Mouse (Mus musculus): ENCODE results near the gene Inip. TPM values are rescaled to one million over a fixed set of nuclear protein-coding genes. Genes with fewer than 3 reads are reported as not detected.
A peak's percentile ranks its signal among the peaks of the same experiment; 100 is the strongest.

Inip gene
- polyA plus RNA-seq, 1 experiment from 2014 or later = 53.5 TPM

GRCm38 (mm10) chr4:59826381-59826780 is 25.0 kb upstream of the Inip start:
- no peaks in the 10 kb centered on the region for H3K36me3 ChIP-seq (ENCODE audit: control insufficient read depth, insufficient read depth, low read length)
- no peaks in the 10 kb centered on the region for H3K9me3 ChIP-seq (ENCODE audit: control insufficient read depth, low read length)
- H3K4me1 ChIP-seq (ENCODE audit: control insufficient read depth, insufficient read depth, low read length) = no peaks in the 10 kb centered on the region
- H3K9ac ChIP-seq (replicated peaks; ENCODE audit: low read depth, low read length) = no peak overlapping the region
- H3K4me3 ChIP-seq (ENCODE audit: low read depth, low read length) = no peak overlapping the region
- H3K27ac ChIP-seq (ENCODE audit: low read depth, low read length) = no peak overlapping the region
- WGBS = 92% methylated on average over 5 of the region's 5 CpGs
- no peaks in the 10 kb centered on the region for H3K27me3 ChIP-seq (ENCODE audit: control insufficient read depth, insufficient read depth, low read length)
- H3K4me2 ChIP-seq (ENCODE audit: low read depth, low read length) = no peak overlapping the region
- ATAC-seq (ENCODE audit: low read depth) = no peak

- Histone ChIP-seq H3K27ac (ENCODE audit: low read depth, low read length) (no peak overlapping the region), H3K4me1 (ENCODE audit: control insufficient read depth, insufficient read depth, low read length) (no peaks in the 10 kb centered on the region), H3K36me3 (ENCODE audit: control insufficient read depth, insufficient read depth, low read length) (no peaks in the 10 kb centered on the region), H3K27me3 (ENCODE audit: control insufficient read depth, insufficient read depth, low read length) (no peaks in the 10 kb centered on the region), H3K9me3 (ENCODE audit: control insufficient read depth, low read length) (no peaks in the 10 kb centered on the region), H3K4me2 (ENCODE audit: low read depth, low read length) (no peak overlapping the region), H3K9ac (replicated peaks; ENCODE audit: low read depth, low read length) (no peak overlapping the region), H3K4me3 (ENCODE audit: low read depth, low read length) (no peak overlapping the region)
- 72% methylated on average over 6 of the region's 6 CpGs for WGBS
- ATAC-seq (ENCODE audit: low read depth) = no peak
Measured at GRCm38 (mm10) chr4:59825634-59826033, 24.2 kb upstream of the Inip start.

- Histone ChIP-seq H3K4me3 (ENCODE audit: low read depth, low read length) (no peak overlapping the region), H3K27me3 (ENCODE audit: control insufficient read depth, insufficient read depth, low read length) (no peaks in the 10 kb centered on the region), H3K27ac (ENCODE audit: low read depth, low read length) (no peak overlapping the region), H3K36me3 (ENCODE audit: control insufficient read depth, insufficient read depth, low read length) (no peaks in the 10 kb centered on the region), H3K4me1 (ENCODE audit: control insufficient read depth, insufficient read depth, low read length) (no peaks in the 10 kb centered on the region), H3K9ac (replicated peaks; ENCODE audit: low read depth, low read length) (no peak overlapping the region), H3K4me2 (ENCODE audit: low read depth, low read length) (no peak overlapping the region), H3K9me3 (ENCODE audit: control insufficient read depth, low read length) (no peaks in the 10 kb centered on the region)
- ATAC-seq (ENCODE audit: low read depth) = no peak
- WGBS = 92% methylated on average over 5 of the region's 5 CpGs
Measured at GRCm38 (mm10) chr4:59824860-59825259, 23.5 kb upstream of the Inip start.

- Histone ChIP-seq H3K4me2 (ENCODE audit: low read depth, low read length) (no peak overlapping the region), H3K36me3 (ENCODE audit: control insufficient read depth, insufficient read depth, low read length) (no peaks in the 10 kb centered on the region), H3K9ac (replicated peaks; ENCODE audit: low read depth, low read length) (no peak overlapping the region), H3K9me3 (ENCODE audit: control insufficient read depth, low read length) (no peaks in the 10 kb centered on the region), H3K4me3 (ENCODE audit: low read depth, low read length) (no peak overlapping the region), H3K27ac (ENCODE audit: low read depth, low read length) (no peak overlapping the region), H3K27me3 (ENCODE audit: control insufficient read depth, insufficient read depth, low read length) (no peaks in the 10 kb centered on the region), H3K4me1 (ENCODE audit: control insufficient read depth, insufficient read depth, low read length) (0 out of 2 replicates have a peak, but pooled peaks cover 9% of the 10 kb centered on the region)
- 66% methylated on average over 7 of the region's 7 CpGs for WGBS
- no peak for ATAC-seq (ENCODE audit: low read depth)
Measured at GRCm38 (mm10) chr4:59823470-59823869, 22.1 kb upstream of the Inip start.

- WGBS = 85% methylated on average over 4 of the region's 4 CpGs
- ATAC-seq (ENCODE audit: low read depth) = no peak
- Histone ChIP-seq H3K4me1 (ENCODE audit: control insufficient read depth, insufficient read depth, low read length) (0 out of 2 replicates have a peak, but pooled peaks cover 9% of the 10 kb centered on the region), H3K9ac (replicated peaks; ENCODE audit: low read depth, low read length) (no peak overlapping the region), H3K9me3 (ENCODE audit: control insufficient read depth, low read length) (no peaks in the 10 kb centered on the region), H3K27me3 (ENCODE audit: control insufficient read depth, insufficient read depth, low read length) (no peaks in the 10 kb centered on the region), H3K27ac (ENCODE audit: low read depth, low read length) (no peak overlapping the region), H3K36me3 (ENCODE audit: control insufficient read depth, insufficient read depth, low read length) (no peaks in the 10 kb centered on the region), H3K4me3 (ENCODE audit: low read depth, low read length) (no peak overlapping the region), H3K4me2 (ENCODE audit: low read depth, low read length) (no peak overlapping the region)
Measured at GRCm38 (mm10) chr4:59822119-59822518, 20.7 kb upstream of the Inip start.

GRCm38 (mm10) chr4:59821516-59821915 is 20.1 kb upstream of the Inip start:
- Histone ChIP-seq H3K27me3 (ENCODE audit: control insufficient read depth, insufficient read depth, low read length) (no peaks in the 10 kb centered on the region), H3K9ac (replicated peaks; ENCODE audit: low read depth, low read length) (no peak overlapping the region), H3K4me1 (ENCODE audit: control insufficient read depth, insufficient read depth, low read length) (0 out of 2 replicates have a peak, but pooled peaks cover 9% of the 10 kb centered on the region), H3K27ac (ENCODE audit: low read depth, low read length) (no peak overlapping the region), H3K9me3 (ENCODE audit: control insufficient read depth, low read length) (no peaks in the 10 kb centered on the region), H3K4me2 (ENCODE audit: low read depth, low read length) (no peak overlapping the region), H3K4me3 (ENCODE audit: low read depth, low read length) (no peak overlapping the region), H3K36me3 (ENCODE audit: control insufficient read depth, insufficient read depth, low read length) (no peaks in the 10 kb centered on the region)
- no peak for ATAC-seq (ENCODE audit: low read depth)
- whole genome bisulfite sequencing = 100% methylated on average over 1 of the region's 1 CpGs

- no peaks in the 10 kb centered on the region for H3K36me3 ChIP-seq (ENCODE audit: control insufficient read depth, insufficient read depth, low read length)
- H3K4me1 ChIP-seq (ENCODE audit: control insufficient read depth, insufficient read depth, low read length) = 0 out of 2 replicates have a peak, but pooled peaks cover 9% of the 10 kb centered on the region
- H3K9me3 ChIP-seq (ENCODE audit: control insufficient read depth, low read length) = no peaks in the 10 kb centered on the region
- no peak overlapping the region for H3K4me3 ChIP-seq (ENCODE audit: low read depth, low read length)
- ATAC-seq (ENCODE audit: low read depth) = peak; percentile 88
- WGBS = 14% methylated on average over 12 of the region's 12 CpGs
- H3K27ac ChIP-seq (ENCODE audit: low read depth, low read length) = 0 out of 2 replicates have a peak overlapping the region, but pooled peaks have one; percentile 22
- no peak overlapping the region for H3K4me2 ChIP-seq (ENCODE audit: low read depth, low read length)
- no peak overlapping the region for H3K9ac ChIP-seq (replicated peaks; ENCODE audit: low read depth, low read length)
- H3K27me3 ChIP-seq (ENCODE audit: control insufficient read depth, insufficient read depth, low read length) = no peaks in the 10 kb centered on the region
Measured at GRCm38 (mm10) chr4:59819477-59820022, 18.2 kb upstream of the Inip start.

- no peak overlapping the region for H3K4me2 ChIP-seq (ENCODE audit: low read depth, low read length)
- no peak overlapping the region for H3K4me3 ChIP-seq (ENCODE audit: low read depth, low read length)
- WGBS = 21% methylated on average over 7 of the region's 7 CpGs
- H3K9me3 ChIP-seq (ENCODE audit: control insufficient read depth, low read length) = no peaks in the 10 kb centered on the region
- no peaks in the 10 kb centered on the region for H3K36me3 ChIP-seq (ENCODE audit: control insufficient read depth, insufficient read depth, low read length)
- H3K4me1 ChIP-seq (ENCODE audit: control insufficient read depth, insufficient read depth, low read length) = peaks cover 12% of the 10 kb centered on the region; the same call in 1 of the 2 replicates
- H3K27ac ChIP-seq (ENCODE audit: low read depth, low read length) = peak overlapping the region; percentile 0; the same call in 1 of the 2 replicates
- peak; percentile 62 for ATAC-seq (ENCODE audit: low read depth)
- no peaks in the 10 kb centered on the region for H3K27me3 ChIP-seq (ENCODE audit: control insufficient read depth, insufficient read depth, low read length)
- no peak overlapping the region for H3K9ac ChIP-seq (replicated peaks; ENCODE audit: low read depth, low read length)
Measured at GRCm38 (mm10) chr4:59819054-59819472, 17.7 kb upstream of the Inip start.

GRCm38 (mm10) chr4:59818498-59818897 is 17.1 kb upstream of the Inip start:
- Histone ChIP-seq H3K4me3 (ENCODE audit: low read depth, low read length) (no peak overlapping the region), H3K9ac (replicated peaks; ENCODE audit: low read depth, low read length) (no peak overlapping the region), H3K4me1 (ENCODE audit: control insufficient read depth, insufficient read depth, low read length) (peaks cover 12% of the 10 kb centered on the region; the same call in 1 of the 2 replicates), H3K36me3 (ENCODE audit: control insufficient read depth, insufficient read depth, low read length) (no peaks in the 10 kb centered on the region), H3K4me2 (ENCODE audit: low read depth, low read length) (no peak overlapping the region), H3K27ac (ENCODE audit: low read depth, low read length) (peak overlapping the region; percentile 0; the same call in 1 of the 2 replicates), H3K27me3 (ENCODE audit: control insufficient read depth, insufficient read depth, low read length) (no peaks in the 10 kb centered on the region), H3K9me3 (ENCODE audit: control insufficient read depth, low read length) (no peaks in the 10 kb centered on the region)
- no peak for ATAC-seq (ENCODE audit: low read depth)
- WGBS = 72% methylated on average over 10 of the region's 10 CpGs

All from neural tube, embryonic 14.5 days (tissue).